Mouse (Mus musculus): ENCODE data around the gene Chmp5.

The Chmp5 gene

GRCm38 (mm10) chr4:40947565-40948159, 545 bp upstream of the Chmp5 start:
- DNase-seq: peak; percentile 39

- DNase-seq: peak; percentile 45
Measured at GRCm38 (mm10) chr4:40953521-40953920, 5.3 kb downstream of the Chmp5 start.

- DNase-seq: no peak
Measured at GRCm38 (mm10) chr4:40955942-40956341, 7.7 kb downstream of the Chmp5 start.

- DNase-seq: no peak
Measured at GRCm38 (mm10) chr4:40963536-40963935, 15.3 kb downstream of the Chmp5 start.

GRCm38 (mm10) chr4:40969161-40969560, 21.0 kb downstream of the Chmp5 start:
- DNase-seq: no peak

- DNase-seq: no peak
Measured at GRCm38 (mm10) chr4:40969781-40970591, 21.8 kb downstream of the Chmp5 start.

GRCm38 (mm10) chr4:40970592-40970841, 22.3 kb downstream of the Chmp5 start:
- DNase-seq: no peak

- DNase-seq: peak; percentile 98
Measured at GRCm38 (mm10) chr4:40970842-40971701, 22.9 kb downstream of the Chmp5 start, which contains the start of gene Nfx1. Gene Nfx1, plus strand, starts transcription at chr4:40970906.

GRCm38 (mm10) chr4:40971744-40972143, 23.5 kb downstream of the Chmp5 start:
- DNase-seq: peak; percentile 41

- no peak for DNase-seq
Measured at GRCm38 (mm10) chr4:40974011-40974410, 25.8 kb downstream of the Chmp5 start.

GRCm38 (mm10) chr4:40975678-40976077, 27.5 kb downstream of the Chmp5 start:
- no peak for DNase-seq

GRCm38 (mm10) chr4:40976651-40977050, 28.4 kb downstream of the Chmp5 start:
- DNase-seq: no peak

- no peak for DNase-seq
Measured at GRCm38 (mm10) chr4:40979430-40979829, 31.2 kb downstream of the Chmp5 start.

GRCm38 (mm10) chr4:40982486-40982885, 34.3 kb downstream of the Chmp5 start:
- no peak for DNase-seq

GRCm38 (mm10) chr4:40983686-40984085, 35.5 kb downstream of the Chmp5 start:
- peak; percentile 9 for DNase-seq

- no peak for DNase-seq
Measured at GRCm38 (mm10) chr4:40989633-40990032, 41.4 kb downstream of the Chmp5 start.

GRCm38 (mm10) chr4:40996302-40996701, 48.1 kb downstream of the Chmp5 start:
- DNase-seq: no peak

- DNase-seq: no peak
Measured at GRCm38 (mm10) chr4:40997916-40998315, 49.7 kb downstream of the Chmp5 start.

GRCm38 (mm10) chr4:41000271-41000670, 52.1 kb downstream of the Chmp5 start:
- DNase-seq: no peak

GRCm38 (mm10) chr4:41000842-41001639, 52.8 kb downstream of the Chmp5 start:
- DNase-seq: peak; percentile 23

- DNase-seq: no peak
Measured at GRCm38 (mm10) chr4:41013351-41013750, 65.1 kb downstream of the Chmp5 start.

Measured in lung, postnatal 36 days (tissue).